Mouse (Mus musculus): Measurements from ENCODE around the gene Cyp17a1. TPM values are rescaled to one million over a fixed set of nuclear protein-coding genes. Genes with fewer than 3 reads are reported as not detected.
A peak's percentile ranks its signal among the peaks of the same experiment; 100 is the strongest.

Gene Cyp17a1
- total RNA-seq (2021): not detected
- long read RNA-seq, experiment 1: 0 reads
- long read RNA-seq, experiment 2: 0 reads

DNA sequence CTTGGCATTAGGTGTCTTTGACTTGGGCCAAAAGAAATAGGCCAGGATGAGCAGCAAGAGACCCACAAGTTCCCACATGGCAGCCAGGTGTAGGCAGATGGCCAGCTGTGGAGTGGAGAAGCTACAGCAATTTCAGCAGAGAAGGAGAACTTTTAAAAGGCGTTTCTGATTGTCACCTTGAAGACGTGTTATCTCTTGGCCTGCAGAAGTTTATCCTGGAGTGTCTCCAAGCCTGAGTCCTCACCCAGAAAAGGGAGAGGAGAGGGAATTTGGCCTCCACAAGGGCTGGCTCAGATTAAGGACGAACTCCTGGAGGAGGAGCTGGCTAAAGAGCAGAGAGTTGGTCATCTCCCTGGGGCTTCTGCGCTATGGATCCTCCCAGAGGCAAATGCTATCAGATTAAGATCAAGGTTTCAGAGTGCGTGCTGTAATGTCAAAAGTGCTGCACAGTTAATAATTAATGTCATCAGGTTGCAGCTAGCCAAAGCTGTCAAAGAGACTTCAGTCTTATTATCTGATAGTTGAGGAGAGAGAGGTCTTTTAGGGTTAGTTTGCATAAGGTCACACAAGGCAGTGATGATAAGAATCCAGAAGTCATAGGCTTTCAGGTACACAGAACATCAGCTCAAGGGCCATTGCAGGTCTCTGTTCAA lies at the start of gene Cyp17a1:
TSS of gene Cyp17a1 (minus strand) at position 407 of the 653 bp plus-strand sequence.
- no peak for DNase-seq

- DNase-seq: no peak
These were observed 45.2 kb upstream of the Cyp17a1 start for GRCm38 (mm10) chr19:46718150-46718549.

DNA sequence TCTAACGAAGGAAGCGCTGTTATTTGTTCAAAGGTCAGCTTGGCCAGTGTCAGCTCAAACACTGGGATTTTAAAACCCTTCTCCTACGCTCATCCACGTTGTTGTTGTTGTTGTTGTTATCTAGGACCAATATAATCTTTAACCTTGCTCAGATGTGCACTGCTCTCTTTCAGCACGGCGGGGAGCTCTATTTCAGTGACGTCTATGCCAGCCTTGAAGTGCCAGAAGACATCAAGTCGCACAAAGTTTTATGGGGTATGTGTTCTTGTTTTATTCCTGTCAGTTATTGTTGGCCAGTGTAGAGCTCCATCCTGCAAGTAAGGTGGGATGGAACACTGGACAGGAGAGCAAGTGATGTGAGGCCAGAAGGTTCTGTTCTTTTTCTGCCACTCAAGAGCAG lies 42.0 kb upstream of the Cyp17a1 start:
- no peak for DNase-seq

- DNase-seq: no peak
These were observed 41.3 kb upstream of the Cyp17a1 start for GRCm38 (mm10) chr19:46714234-46714633.

DNA sequence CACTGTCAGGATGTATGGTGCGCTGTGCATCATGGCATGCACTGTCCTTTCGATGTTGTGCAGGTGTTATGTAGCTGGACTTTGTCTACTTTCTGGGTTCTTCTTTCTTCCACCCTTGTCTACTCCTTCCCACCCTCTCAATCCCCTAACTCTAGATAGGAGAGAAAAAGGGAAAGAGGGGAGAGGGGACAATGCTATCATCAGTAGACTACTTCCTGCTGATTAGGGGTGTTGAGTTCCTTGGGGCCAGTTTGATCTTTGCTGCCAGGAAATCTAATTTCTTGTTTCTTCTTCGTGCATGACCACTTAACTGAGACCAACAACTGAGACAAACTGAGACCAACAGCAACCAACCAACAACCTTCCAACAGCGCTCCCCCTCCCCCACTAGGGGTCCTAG lies 37.6 kb upstream of the Cyp17a1 start:
- no peak for DNase-seq

GRCm38 (mm10) chr19:46707296-46708151 lies 34.6 kb upstream of the Cyp17a1 start, which contains the start of gene As3mt:
As3mt (plus strand) TSS chr19:46707458.
- DNase-seq: peak; percentile 82

GRCm38 (mm10) chr19:46706540-46707295 lies 33.7 kb upstream of the Cyp17a1 start:
- DNase-seq: no peak

- no peak for DNase-seq
These were observed 33.0 kb upstream of the Cyp17a1 start for GRCm38 (mm10) chr19:46705779-46706495.

DNA sequence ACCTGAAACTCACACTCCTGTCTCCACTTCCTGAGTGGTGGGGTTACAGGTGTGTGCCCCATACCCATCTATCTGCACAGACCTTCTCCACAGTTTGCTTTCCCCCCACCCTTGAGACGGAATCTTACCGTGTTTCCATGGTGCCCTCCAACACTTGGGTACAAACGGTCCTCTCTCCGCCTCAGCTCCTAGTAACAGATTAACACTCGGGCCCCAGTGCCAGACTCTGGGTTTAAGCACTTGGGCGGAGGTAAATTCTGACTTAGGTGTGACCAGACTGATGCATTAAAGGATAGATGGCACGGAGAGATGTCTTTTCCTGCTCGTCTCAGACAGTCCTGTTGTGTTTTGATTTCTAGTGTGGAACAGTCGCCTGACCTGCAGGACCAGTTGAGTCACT lies 28.2 kb upstream of the Cyp17a1 start:
- DNase-seq: no peak

DNA sequence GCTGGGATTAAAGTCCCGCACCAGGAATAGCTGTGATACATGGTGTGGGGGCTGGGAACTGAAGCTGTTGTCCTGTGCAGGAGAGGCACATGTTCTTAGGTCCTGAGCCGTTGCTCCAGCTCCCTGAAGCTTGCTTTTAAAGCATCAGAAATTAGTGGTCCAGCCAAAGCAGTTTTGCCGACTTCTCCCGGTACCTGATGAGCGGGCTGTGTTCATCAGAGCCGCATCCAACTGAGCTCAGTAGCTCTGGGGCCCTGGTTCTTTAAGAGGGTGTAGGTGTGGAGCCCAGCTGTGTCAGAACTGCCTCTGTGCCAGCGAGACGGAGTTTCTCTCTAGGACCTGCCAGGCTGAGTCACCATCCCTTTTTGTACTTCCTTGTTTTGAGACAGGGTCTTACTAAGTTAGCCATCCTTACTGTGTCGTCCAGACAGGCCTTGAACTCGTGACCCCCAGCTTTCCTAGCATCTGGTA lies 26.1 kb upstream of the Cyp17a1 start:
- no peak for DNase-seq

DNA sequence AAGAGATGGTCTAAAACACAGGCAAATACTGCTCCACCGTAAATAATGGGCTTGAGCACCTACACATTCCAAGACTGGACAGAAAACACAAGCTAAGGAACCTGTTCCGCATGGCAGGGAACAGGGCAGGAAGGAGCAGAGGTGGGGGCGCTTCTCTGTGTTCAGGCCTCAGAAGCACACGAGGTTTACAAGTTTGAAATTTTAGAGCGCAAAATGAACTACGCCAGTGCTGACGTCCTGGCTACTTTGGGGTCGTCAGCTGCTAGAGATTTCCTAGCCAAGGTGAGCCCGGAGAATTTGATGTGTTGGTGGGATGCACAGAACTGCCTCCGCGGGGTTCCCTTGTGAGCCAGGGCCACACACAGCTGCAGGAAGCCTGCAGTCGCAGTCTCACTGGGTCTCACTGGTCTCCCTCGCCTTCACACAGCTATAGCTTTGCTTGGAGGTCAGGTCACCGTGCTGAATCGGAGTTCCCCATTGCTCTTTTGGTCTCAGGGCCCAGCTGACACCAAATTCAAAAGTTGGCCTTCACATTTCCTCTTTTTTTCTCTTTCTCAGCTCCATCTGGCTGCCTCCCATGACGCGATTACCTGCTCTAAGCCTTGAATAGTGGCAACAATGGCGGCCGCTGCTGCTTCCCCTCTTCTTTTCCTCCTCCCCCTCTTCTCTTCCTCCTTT lies 25.0 kb upstream of the Cyp17a1 start:
- DNase-seq: no peak

DNA sequence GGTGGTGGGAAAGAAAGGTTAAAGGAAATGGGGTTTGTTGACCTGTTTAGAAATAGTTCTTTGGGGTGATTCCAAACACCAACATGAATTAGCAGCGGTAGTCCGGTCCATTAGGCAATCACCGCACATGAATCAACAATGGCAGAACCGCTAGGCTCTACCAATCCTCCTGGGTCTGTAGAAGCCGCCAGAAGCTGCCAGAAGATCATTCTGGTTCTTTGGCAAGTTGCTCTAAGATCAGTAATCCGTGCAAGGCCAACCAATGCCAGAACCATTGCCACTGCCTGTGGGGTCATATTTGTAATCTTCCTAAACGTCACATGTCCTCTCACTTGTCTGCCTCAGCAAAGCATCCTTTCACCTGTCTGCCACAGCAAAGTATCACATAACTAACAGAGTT lies 24.0 kb upstream of the Cyp17a1 start:
- no peak for DNase-seq

DNA sequence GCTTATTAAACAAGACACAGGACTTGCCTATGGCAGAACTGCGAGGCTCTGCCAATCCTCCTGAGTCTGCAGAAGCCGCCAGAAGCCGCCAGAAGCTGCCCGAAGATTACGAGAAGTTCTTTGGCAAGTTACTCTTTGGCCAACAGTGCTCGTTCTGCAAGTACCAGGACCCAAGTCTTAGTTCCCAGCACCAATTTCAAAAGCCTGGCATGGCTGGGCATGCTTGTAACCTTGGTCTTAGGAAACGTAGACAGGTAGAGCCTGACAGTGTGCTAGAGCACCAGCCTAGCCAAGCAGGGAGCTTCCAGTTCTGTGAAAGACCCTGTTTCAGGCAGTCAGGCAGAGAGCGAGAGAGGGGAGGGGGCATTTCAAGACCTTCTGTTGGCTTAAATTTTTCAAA lies 23.5 kb upstream of the Cyp17a1 start:
- DNase-seq: no peak

- DNase-seq: no peak
These were observed 20.2 kb upstream of the Cyp17a1 start for GRCm38 (mm10) chr19:46693146-46693545.

- DNase-seq: no peak
These were observed 18.1 kb upstream of the Cyp17a1 start for GRCm38 (mm10) chr19:46691078-46691477.

GRCm38 (mm10) chr19:46690387-46690786 lies 17.4 kb upstream of the Cyp17a1 start:
- no peak for DNase-seq

DNA sequence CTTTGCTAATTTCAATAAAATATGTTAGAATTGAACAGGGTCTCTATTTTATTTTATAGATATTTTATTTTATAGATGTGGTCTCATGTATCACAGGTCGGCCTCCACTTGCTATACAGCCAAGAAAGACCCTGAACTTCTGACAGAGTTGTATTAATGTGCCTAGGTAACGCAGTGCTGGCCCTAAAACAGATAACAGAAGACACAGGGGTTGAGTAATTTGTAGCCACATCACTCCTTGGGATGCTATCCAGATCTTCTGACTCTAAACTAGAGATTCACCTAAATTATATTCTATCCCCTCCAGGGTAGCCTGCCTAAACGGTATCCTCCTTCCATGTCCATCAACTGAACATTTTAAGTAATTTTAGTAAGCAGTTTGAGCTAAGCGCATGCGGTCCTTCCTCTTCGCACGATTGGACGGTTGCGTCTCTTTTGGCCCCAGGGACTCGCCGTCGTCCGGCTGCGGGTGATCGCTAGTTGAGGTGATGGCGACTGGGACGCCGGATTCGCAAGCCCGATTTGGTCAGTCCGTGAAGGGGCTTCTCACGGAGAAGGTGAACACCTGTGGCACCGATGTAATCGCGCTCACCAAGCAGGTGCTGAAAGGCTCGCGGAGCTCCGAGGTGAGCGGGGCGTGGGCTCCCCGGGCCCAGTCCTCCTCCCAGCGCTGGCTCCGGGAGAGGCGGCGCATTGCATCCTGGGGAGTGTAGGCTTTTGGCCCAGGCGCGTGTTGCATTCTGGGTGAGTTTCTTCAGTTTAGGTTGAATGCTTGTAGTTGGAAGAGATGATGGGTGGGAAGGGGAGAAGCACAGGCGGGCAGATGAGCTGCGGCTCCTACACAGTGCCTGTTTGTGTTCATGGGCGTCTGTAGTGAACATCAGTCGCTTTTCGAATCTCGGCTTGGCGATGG lies 16.7 kb upstream of the Cyp17a1 start, which contains the start of gene Borcs7:
TSS of gene Borcs7 (plus strand) at position 447 of the 913 bp plus-strand sequence.
- DNase-seq: peak; percentile 80

DNA sequence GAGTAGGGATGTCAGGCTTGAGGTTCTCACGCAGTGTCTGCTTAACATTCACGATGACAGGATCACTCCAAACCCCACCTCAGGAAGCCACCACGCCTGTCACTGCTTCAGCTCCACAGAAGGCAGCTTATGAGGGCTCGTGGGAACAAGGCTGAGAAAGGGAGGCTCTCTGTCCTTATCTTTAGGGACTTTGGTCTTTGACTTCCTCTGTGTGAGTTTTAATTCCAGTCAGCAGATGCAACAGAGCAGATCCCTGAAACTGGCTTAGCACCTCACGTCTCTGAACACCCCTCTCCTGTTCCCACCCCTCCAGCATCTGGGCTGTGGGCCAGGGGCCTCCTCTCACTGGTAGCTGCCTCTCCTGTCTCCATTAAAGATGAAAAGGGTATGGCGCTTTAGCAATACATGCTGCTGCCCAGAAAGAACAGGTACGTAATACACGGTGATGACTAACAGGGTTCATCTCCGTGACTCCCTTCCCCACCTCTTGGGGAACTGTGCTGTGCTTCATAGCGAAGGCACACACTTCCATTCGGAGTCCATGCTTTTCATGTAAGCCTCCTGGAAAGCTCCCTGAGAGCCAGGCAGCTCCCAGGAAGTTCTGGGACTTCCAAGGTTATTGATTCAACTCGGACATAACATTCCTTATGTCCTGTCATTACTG lies 6.9 kb upstream of the Cyp17a1 start:
- no peak for DNase-seq

GRCm38 (mm10) chr19:46675641-46676040 lies 2.7 kb upstream of the Cyp17a1 start:
- DNase-seq: no peak

DNA sequence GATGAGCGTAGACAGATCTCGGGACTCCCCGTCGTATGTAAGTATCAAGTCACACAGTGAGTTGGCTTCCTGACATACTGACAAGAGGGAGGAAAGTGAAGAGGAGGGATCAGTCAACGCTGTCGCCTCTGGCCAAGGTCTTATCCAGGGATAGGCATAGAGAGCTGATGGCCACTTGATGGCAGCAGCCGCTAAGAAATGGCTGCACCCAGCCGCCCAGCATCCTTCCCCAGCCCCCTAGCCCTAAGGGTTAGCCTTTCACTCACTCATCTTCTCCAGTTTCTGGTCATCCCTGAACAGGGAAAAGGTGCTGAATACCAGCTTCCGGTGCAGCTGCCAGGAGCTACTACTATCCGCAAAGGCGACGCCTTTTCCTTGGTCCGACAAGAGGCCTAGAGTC lies 2.3 kb downstream of the Cyp17a1 start:
- DNase-seq: peak; percentile 68
